Mouse (Mus musculus): Measurements from ENCODE around the gene Nav3. TPM values are rescaled to one million over a fixed set of nuclear protein-coding genes. Genes with fewer than 3 reads are reported as not detected.

Nav3 gene
- total and polyA plus RNA-seq, 3 experiments: not detected

- no peak overlapping the region for H3K9ac ChIP-seq (ENCODE audit: control insufficient read depth, low read depth, low read length, poor library complexity, severe bottlenecking)
- no peaks in the 10 kb centered on the region for H3K36me3 ChIP-seq (ENCODE audit: control insufficient read depth in 1 of 2, insufficient read depth in 2 of 2, low read length in 2 of 2)
- no peak overlapping the region for H3K4me3 ChIP-seq (ENCODE audit: control insufficient read depth in 1 of 2, insufficient read depth in 1 of 2, low read depth in 2 of 2, low read length in 2 of 2)
- no peaks in the 10 kb centered on the region for H3K79me2 ChIP-seq (ENCODE audit: control insufficient read depth, insufficient read depth, low read length, poor library complexity)
- no peak overlapping the region for H3K27ac ChIP-seq (ENCODE audit: control insufficient read depth, low read depth, low read length)
- H3K9me3 ChIP-seq (replicated peaks; ENCODE audit: insufficient read depth, low read length): no peaks in the 10 kb centered on the region
- DNase-seq (ENCODE audit: low read depth, low spot score): no peak
- TF ChIP-seq ZKSCAN1 (IDR thresholded peaks at IDR 0.05; ENCODE audit: low read depth, low read length) (no peak), POLR2AphosphoS5 (IDR thresholded peaks at IDR 0.05; ENCODE audit: borderline replicate concordance, low read depth, low read length) (no peak), GATA1 (IDR thresholded peaks at IDR 0.05; ENCODE audit: low read depth, low read length) (no peak), USF2 (IDR thresholded peaks at IDR 0.05; ENCODE audit: borderline replicate concordance in 1 of 2, insufficient read depth in 1 of 2, low read depth in 1 of 2, low read length in 2 of 2) (no peak), ZNF384 (IDR thresholded peaks at IDR 0.05; ENCODE audit: low read depth, low read length) (no peak), CHD2 (IDR thresholded peaks at IDR 0.05; ENCODE audit: low read length) (no peak), MAZ (IDR thresholded peaks at IDR 0.05; ENCODE audit: low read depth, low read length) (no peak), RCOR1 (IDR thresholded peaks at IDR 0.05; ENCODE audit: low read depth, low read length) (no peak), TCF12 (IDR thresholded peaks at IDR 0.05; ENCODE audit: low read depth, low read length) (no peak), EP300 (IDR thresholded peaks at IDR 0.05; ENCODE audit: low read depth in 1 of 2, low read length in 2 of 2) (no peak), HCFC1 (IDR thresholded peaks at IDR 0.05; ENCODE audit: low read depth, low read length) (no peak), MAX (IDR thresholded peaks at IDR 0.05; ENCODE audit: low read length) (no peak), BHLHE40 (IDR thresholded peaks at IDR 0.05; ENCODE audit: borderline replicate concordance, low read depth, low read length) (no peak), SIN3A (IDR thresholded peaks at IDR 0.05; ENCODE audit: low read length) (no peak), NELFE (IDR thresholded peaks at IDR 0.05; ENCODE audit: low read depth, low read length) (no peak), CHD1 (IDR thresholded peaks at IDR 0.05; ENCODE audit: low read depth, low read length) (no peak), RAD21 (IDR thresholded peaks at IDR 0.05; ENCODE audit: low read depth, low read length) (no peak), GABPA (IDR thresholded peaks at IDR 0.05; ENCODE audit: low read depth, low read length) (no peak)
- no peaks in the 10 kb centered on the region for H3K27me3 ChIP-seq (ENCODE audit: control insufficient read depth in 1 of 2, insufficient read depth in 2 of 2, low read length in 2 of 2)
- no peaks in the 10 kb centered on the region for H3K4me1 ChIP-seq (ENCODE audit: control insufficient read depth in 1 of 2, insufficient read depth in 2 of 2, low read length in 2 of 2)
These were observed 579.9 kb downstream of the Nav3 start for GRCm38 (mm10) chr10:109876107-109876506.

GRCm38 (mm10) chr10:109875312-109875830, 580.6 kb downstream of the Nav3 start:
- Histone ChIP-seq H3K36me3 (ENCODE audit: control insufficient read depth in 1 of 2, insufficient read depth in 2 of 2, low read length in 2 of 2) (no peaks in the 10 kb centered on the region), H3K27me3 (ENCODE audit: control insufficient read depth in 1 of 2, insufficient read depth in 2 of 2, low read length in 2 of 2) (no peaks in the 10 kb centered on the region), H3K9me3 (replicated peaks; ENCODE audit: insufficient read depth, low read length) (no peaks in the 10 kb centered on the region), H3K79me2 (ENCODE audit: control insufficient read depth, insufficient read depth, low read length, poor library complexity) (no peaks in the 10 kb centered on the region), H3K9ac (ENCODE audit: control insufficient read depth, low read depth, low read length, poor library complexity, severe bottlenecking) (no peak overlapping the region), H3K4me1 (ENCODE audit: control insufficient read depth in 1 of 2, insufficient read depth in 2 of 2, low read length in 2 of 2) (no peaks in the 10 kb centered on the region), H3K27ac (ENCODE audit: control insufficient read depth, low read depth, low read length) (no peak overlapping the region), H3K4me3 (ENCODE audit: control insufficient read depth in 1 of 2, insufficient read depth in 1 of 2, low read depth in 2 of 2, low read length in 2 of 2) (no peak overlapping the region)
- no peak for TF ChIP-seq NELFE (IDR thresholded peaks at IDR 0.05; ENCODE audit: low read depth, low read length)
- no peak for TF ChIP-seq USF1 (IDR thresholded peaks at IDR 0.05; ENCODE audit: low read depth, low read length)
- no peak for TF ChIP-seq ZKSCAN1 (IDR thresholded peaks at IDR 0.05; ENCODE audit: low read depth, low read length)
- no peak for TF ChIP-seq GATA1 (IDR thresholded peaks at IDR 0.05; ENCODE audit: low read depth, low read length)
- no peak for TF ChIP-seq MYB (IDR thresholded peaks at IDR 0.05; ENCODE audit: low read depth, low read length)
- TF ChIP-seq TCF12 (IDR thresholded peaks at IDR 0.05; ENCODE audit: low read depth, low read length): no peak
- DNase-seq (ENCODE audit: low read depth, low spot score): no peak

Measured in MEL (cell line).